Mouse (Mus musculus): ENCODE measurements around the gene Actn4. TPM values are rescaled to one million over a fixed set of nuclear protein-coding genes. Genes with fewer than 3 reads are reported as not detected.

Actn4 gene
- total and polyA plus RNA-seq, 3 experiments: 60.5 to 267 TPM; not detected in 1

DNA sequence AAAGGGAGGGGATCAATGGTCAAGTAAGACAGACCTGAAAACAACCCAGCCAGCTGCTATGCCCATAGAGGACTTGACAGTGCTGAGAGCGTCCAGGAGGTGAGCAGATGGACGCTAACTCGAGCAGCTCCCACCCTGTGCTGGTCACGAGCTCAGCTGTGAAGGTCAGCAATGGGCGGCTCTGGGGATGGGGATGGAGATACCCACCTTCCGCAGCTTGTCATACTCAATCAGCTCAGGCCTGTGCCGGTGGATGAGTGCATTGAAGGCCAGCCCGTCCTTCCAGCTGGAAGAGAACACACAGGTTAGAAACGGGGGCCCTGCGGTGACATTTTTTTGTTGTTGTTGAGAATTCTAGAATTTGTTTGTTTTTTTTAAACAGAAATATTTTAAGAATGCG lies 49.0 kb downstream of the Actn4 start:
- H3K9ac ChIP-seq (ENCODE audit: control insufficient read depth, low read depth, low read length, poor library complexity, severe bottlenecking): no peak overlapping the region
- H3K27me3 ChIP-seq (ENCODE audit: control insufficient read depth in 1 of 2, insufficient read depth in 2 of 2, low read length in 2 of 2): no peaks in the 10 kb centered on the region
- no peak for TF ChIP-seq TCF12 (IDR thresholded peaks at IDR 0.05; ENCODE audit: low read depth, low read length)
- no peak for TF ChIP-seq USF1 (IDR thresholded peaks at IDR 0.05; ENCODE audit: low read depth, low read length)
- no peak for TF ChIP-seq JUND (IDR thresholded peaks at IDR 0.05; ENCODE audit: low read depth, low read length)
- no peak for TF ChIP-seq CHD1 (IDR thresholded peaks at IDR 0.05; ENCODE audit: low read depth, low read length)
- no peak for TF ChIP-seq MYC (IDR thresholded peaks at IDR 0.05; ENCODE audit: low read depth, low read length)
- TF ChIP-seq NRF1 (IDR thresholded peaks at IDR 0.05; ENCODE audit: insufficient read depth, low read depth, low read length, poor library complexity, severe bottlenecking): no peak
- TF ChIP-seq SIN3A (IDR thresholded peaks at IDR 0.05; ENCODE audit: low read length): no peak
- TF ChIP-seq EP300 (IDR thresholded peaks at IDR 0.05; ENCODE audit: low read depth in 1 of 2, low read length in 2 of 2): no peak
- no peak for TF ChIP-seq RAD21 (IDR thresholded peaks at IDR 0.05; ENCODE audit: low read depth, low read length)
- TF ChIP-seq MAZ (IDR thresholded peaks at IDR 0.05; ENCODE audit: low read depth, low read length): no peak
- no peak for TF ChIP-seq TBP (IDR thresholded peaks at IDR 0.05; ENCODE audit: low read depth, low read length)
- no peak for TF ChIP-seq UBTF (IDR thresholded peaks at IDR 0.05; ENCODE audit: borderline replicate concordance, insufficient read depth, low read depth, low read length)
- TF ChIP-seq RCOR1 (IDR thresholded peaks at IDR 0.05; ENCODE audit: low read depth, low read length): no peak
- no peak for TF ChIP-seq CTCF (IDR thresholded peaks at IDR 0.05 in 2 of 3, conservative IDR thresholded peaks at IDR 0.05 in 1 of 3; ENCODE audit: control insufficient read depth in 1 of 3, insufficient read depth in 1 of 3, low read depth in 2 of 3, low read length in 3 of 3, poor library complexity in 1 of 3, severe bottlenecking in 1 of 3)
- no peak for TF ChIP-seq E2F4 (IDR thresholded peaks at IDR 0.05; ENCODE audit: borderline replicate concordance, low read depth, low read length)
- no peak for TF ChIP-seq POLR2A (IDR thresholded peaks at IDR 0.05; ENCODE audit: control insufficient read depth in 1 of 2, insufficient read depth in 1 of 2, low read depth in 1 of 2, low read length in 2 of 2, poor library complexity in 1 of 2)
- no peak overlapping the region for H3K27ac ChIP-seq (ENCODE audit: control insufficient read depth, low read depth, low read length)
- H3K4me1 ChIP-seq (ENCODE audit: control insufficient read depth in 1 of 2, insufficient read depth in 2 of 2, low read length in 2 of 2): peaks cover 0 to 6% of the 10 kb centered on the region in 2 experiments; a peak in 3 of 4 replicates
- H3K4me3 ChIP-seq (ENCODE audit: control insufficient read depth in 1 of 2, insufficient read depth in 1 of 2, low read depth in 2 of 2, low read length in 2 of 2): no peak overlapping the region
- peaks cover 2 to 19% of the 10 kb centered on the region in 2 experiments; a peak in 3 of 4 replicates for H3K36me3 ChIP-seq (ENCODE audit: control insufficient read depth in 1 of 2, insufficient read depth in 2 of 2, low read length in 2 of 2)
- DNase-seq (ENCODE audit: low read depth, low spot score): no peak
- no peaks in the 10 kb centered on the region for H3K9me3 ChIP-seq (replicated peaks; ENCODE audit: insufficient read depth, low read length)
- no peaks in the 10 kb centered on the region for H3K79me2 ChIP-seq (ENCODE audit: control insufficient read depth, insufficient read depth, low read length, poor library complexity)

DNA sequence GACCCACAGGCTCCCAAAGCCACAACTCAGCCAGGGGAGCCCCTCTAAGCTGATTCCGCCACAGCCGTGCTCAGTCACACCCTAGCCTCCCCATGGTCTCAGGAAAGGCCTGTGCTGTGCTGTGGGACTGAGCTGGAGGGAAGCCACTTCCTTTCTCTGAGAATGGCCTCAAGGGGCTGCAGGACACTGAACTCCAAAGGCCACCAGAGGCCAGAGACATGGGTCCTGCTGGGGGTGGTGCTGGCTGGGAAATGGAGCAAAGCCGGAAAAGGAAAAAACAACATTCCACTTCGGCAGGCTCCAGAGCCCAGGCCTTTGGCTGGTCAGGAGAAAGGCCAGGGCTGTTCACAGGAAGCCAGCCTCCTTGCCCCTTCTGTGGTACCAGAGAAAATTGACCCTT lies 50.5 kb downstream of the Actn4 start:
- H3K9ac ChIP-seq (ENCODE audit: control insufficient read depth, low read depth, low read length, poor library complexity, severe bottlenecking): no peak overlapping the region
- H3K4me1 ChIP-seq (ENCODE audit: control insufficient read depth in 1 of 2, insufficient read depth in 2 of 2, low read length in 2 of 2): peaks cover 0 to 6% of the 10 kb centered on the region in 2 experiments; a peak in 3 of 4 replicates
- no peak for DNase-seq (ENCODE audit: low read depth, low spot score)
- no peaks in the 10 kb centered on the region for H3K27me3 ChIP-seq (ENCODE audit: control insufficient read depth in 1 of 2, insufficient read depth in 2 of 2, low read length in 2 of 2)
- H3K79me2 ChIP-seq (ENCODE audit: control insufficient read depth, insufficient read depth, low read length, poor library complexity): no peaks in the 10 kb centered on the region
- no peaks in the 10 kb centered on the region for H3K9me3 ChIP-seq (replicated peaks; ENCODE audit: insufficient read depth, low read length)
- no peak overlapping the region for H3K27ac ChIP-seq (ENCODE audit: control insufficient read depth, low read depth, low read length)
- peaks cover 2 to 20% of the 10 kb centered on the region in 2 experiments; a peak in 3 of 4 replicates for H3K36me3 ChIP-seq (ENCODE audit: control insufficient read depth in 1 of 2, insufficient read depth in 2 of 2, low read length in 2 of 2)
- TF ChIP-seq POLR2AphosphoS5 (IDR thresholded peaks at IDR 0.05; ENCODE audit: borderline replicate concordance, low read depth, low read length): no peak
- H3K4me3 ChIP-seq (ENCODE audit: control insufficient read depth in 1 of 2, insufficient read depth in 1 of 2, low read depth in 2 of 2, low read length in 2 of 2): no peak overlapping the region

Data from MEL (cell line).